Mouse (Mus musculus): ENCODE results near the gene Pde4d.

Gene Pde4d

GRCm38 (mm10) chr13:109837921-109838320 lies 1388.2 kb downstream of the Pde4d start:
- in situ Hi-C loops (cut with MboI, MseI) = loop anchor here in 1 of 2 experiments (10.0 kb wide), 1 partner anchor 1957 kb away; no protein-coding TSS in a partner anchor

DNA sequence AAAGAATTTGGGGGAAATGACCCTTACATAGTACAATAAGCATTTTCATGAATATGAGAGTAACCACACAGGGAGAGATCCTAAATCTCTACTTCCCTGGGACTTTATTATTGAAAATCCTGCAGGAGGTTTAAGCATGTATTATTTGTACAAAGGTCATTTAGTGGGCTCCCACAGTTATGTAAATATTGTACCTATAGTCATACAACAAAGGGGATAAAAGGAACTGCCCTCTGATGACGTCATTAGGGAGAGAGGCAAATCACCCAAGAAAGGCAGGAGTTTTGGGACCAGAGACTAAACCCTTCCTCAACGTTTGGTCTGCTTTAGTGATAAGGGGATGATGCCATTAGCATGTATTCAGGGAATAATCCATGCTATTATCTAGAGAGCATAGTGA lies 1390.5 kb downstream of the Pde4d start:
- in situ Hi-C loops (cut with MboI, MseI) = no loop called here

GRCm38 (mm10) chr13:109841140-109841822 lies 1391.5 kb downstream of the Pde4d start:
- in situ Hi-C loops (cut with MboI, MseI) = no loop called here

DNA sequence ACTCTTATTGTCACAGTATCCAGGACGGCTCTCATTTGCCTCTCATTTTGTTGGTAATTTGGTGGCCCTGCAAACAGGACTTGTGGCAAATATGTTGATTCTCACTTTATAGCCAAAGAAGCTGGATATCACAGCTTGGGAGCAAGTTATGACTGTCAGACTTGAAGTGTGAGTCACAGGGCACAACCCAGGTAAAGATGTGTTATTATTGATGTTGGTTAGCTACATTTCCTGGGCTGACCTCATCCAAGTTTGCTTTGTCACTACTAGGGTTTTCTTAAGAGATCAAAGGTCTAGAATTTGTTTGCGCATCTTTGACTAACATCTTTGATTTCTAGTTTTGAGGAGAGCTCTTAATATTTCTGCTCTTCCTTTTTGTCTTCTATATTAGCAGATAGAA lies 1393.2 kb downstream of the Pde4d start:
- in situ Hi-C loops (cut with MboI, MseI) = no loop called here

- in situ Hi-C loops (cut with MboI, MseI) = loop anchor here in 1 of 2 experiments (5.0 kb wide), 1 partner anchor 37 kb away; no protein-coding TSS in a partner anchor
These were observed 1395.1 kb downstream of the Pde4d start for GRCm38 (mm10) chr13:109844828-109845227.

DNA sequence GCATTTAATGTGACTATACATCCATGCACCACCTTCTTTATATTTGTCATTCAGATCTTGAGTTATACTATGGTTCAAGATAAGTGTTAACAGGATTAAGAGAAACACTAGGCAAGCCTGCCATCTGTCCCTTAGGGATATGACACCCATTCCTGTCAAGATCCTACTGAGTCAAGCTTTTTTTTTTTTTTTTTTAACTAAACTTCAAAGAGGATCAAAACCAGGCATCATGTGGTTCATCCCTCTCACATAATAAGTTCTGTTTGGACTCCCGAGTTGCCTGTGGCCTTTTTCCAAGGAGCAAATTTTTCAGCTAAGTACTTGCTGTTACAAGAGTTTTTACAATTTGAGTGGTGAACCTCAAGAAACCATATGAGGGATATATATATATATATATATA lies 1414.1 kb downstream of the Pde4d start:
- in situ Hi-C loops (cut with MboI, MseI) = no loop called here

- in situ Hi-C loops (cut with MboI, MseI) = no loop called here
These were observed 1414.6 kb downstream of the Pde4d start for GRCm38 (mm10) chr13:109864311-109864710.

GRCm38 (mm10) chr13:109880392-109880791 lies 1430.6 kb downstream of the Pde4d start:
- in situ Hi-C loops (cut with MboI, MseI) = loop anchor here in 1 of 2 experiments (5.0 kb wide), 1 partner anchor 33 kb away; no protein-coding TSS in a partner anchor

DNA sequence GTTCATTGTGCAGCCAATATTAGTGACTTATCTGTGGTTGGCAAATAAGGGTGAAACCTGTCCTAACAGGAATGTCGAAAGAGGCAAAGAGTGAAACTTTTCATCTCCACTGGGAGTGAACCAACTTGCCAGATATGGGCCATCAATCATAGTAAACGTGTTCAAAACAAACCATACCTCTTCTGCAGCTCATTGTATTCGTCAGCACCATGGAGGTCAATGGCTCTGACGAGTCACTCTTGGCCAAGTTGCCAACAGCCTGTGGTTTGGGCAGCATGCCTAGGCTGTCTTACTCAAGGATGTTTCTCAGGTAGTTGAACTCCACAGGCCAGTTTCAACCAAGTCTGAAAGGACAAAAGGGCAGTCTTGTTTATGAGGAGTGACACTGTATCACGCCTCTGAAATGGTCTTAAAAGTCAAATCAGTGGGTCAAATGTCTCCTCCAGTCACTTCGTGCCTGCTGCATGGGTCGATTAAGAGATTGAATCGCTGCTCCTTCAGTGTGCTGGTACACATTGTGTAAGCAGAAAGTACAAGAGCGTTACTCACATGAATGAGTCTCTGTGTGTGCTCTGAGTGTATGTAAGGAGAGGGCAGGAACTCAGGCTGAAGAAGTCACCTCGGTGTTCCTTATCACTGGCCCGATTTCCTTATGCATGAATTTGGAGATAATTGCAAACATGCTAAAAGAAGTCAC lies 1431.6 kb downstream of the Pde4d start:
- in situ Hi-C loops (cut with MboI, MseI) = loop anchor here in 1 of 2 experiments (5.0 kb wide), 1 partner anchor 34 kb away; no protein-coding TSS in a partner anchor

GRCm38 (mm10) chr13:109883636-109884035 lies 1433.9 kb downstream of the Pde4d start:
- in situ Hi-C loops (cut with MboI, MseI) = loop anchor here in 1 of 2 experiments (5.0 kb wide), 1 partner anchor 36 kb away; no protein-coding TSS in a partner anchor

DNA sequence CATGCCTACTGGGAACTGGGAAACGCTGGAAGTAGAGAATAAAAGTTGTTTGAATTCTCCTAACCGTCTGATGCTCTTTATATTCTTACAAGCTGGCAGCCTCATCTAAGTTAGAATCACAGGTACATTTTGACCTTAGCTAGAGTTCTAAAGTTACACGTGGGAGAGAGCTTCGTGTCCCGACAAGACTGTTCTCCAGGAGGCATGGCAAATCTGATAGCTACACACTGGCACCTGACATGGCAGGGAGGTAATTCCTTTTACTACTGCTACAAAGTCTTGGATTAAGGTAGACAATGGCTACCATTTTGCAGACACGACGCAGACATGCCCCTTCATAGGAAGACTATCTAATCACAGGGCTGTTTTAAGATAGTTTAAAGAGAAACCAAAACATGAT lies 1435.1 kb downstream of the Pde4d start:
- in situ Hi-C loops (cut with MboI, MseI) = loop anchor here in 1 of 2 experiments (5.0 kb wide), 1 partner anchor 38 kb away; no protein-coding TSS in a partner anchor

GRCm38 (mm10) chr13:109888293-109888692 lies 1438.5 kb downstream of the Pde4d start:
- in situ Hi-C loops (cut with MboI, MseI) = no loop called here

GRCm38 (mm10) chr13:109891194-109891909 lies 1441.6 kb downstream of the Pde4d start:
- in situ Hi-C loops (cut with MboI, MseI) = loop anchor here in 1 of 2 experiments (10.0 kb wide), 1 partner anchor 67 kb away; no protein-coding TSS in a partner anchor

DNA sequence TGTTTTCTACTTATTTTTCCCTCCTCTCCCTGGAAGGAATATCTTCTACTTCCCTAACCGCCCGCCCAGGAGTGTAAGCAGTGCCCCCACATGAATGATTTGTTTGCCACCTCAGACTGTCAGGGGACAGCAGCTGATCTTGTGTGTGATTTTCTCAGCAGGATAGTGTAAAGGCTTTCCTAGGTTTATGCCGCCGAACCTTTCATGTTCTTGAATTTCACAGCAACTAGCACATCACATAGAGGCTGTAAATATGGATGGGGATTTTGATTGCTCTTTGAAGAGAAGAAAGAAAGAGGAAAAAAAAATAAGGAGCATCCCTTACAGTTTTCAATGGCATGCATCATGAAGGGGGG lies 1442.1 kb downstream of the Pde4d start:
- in situ Hi-C loops (cut with MboI, MseI) = loop anchor here in 1 of 2 experiments (10.0 kb wide), 1 partner anchor 67 kb away; no protein-coding TSS in a partner anchor

DNA sequence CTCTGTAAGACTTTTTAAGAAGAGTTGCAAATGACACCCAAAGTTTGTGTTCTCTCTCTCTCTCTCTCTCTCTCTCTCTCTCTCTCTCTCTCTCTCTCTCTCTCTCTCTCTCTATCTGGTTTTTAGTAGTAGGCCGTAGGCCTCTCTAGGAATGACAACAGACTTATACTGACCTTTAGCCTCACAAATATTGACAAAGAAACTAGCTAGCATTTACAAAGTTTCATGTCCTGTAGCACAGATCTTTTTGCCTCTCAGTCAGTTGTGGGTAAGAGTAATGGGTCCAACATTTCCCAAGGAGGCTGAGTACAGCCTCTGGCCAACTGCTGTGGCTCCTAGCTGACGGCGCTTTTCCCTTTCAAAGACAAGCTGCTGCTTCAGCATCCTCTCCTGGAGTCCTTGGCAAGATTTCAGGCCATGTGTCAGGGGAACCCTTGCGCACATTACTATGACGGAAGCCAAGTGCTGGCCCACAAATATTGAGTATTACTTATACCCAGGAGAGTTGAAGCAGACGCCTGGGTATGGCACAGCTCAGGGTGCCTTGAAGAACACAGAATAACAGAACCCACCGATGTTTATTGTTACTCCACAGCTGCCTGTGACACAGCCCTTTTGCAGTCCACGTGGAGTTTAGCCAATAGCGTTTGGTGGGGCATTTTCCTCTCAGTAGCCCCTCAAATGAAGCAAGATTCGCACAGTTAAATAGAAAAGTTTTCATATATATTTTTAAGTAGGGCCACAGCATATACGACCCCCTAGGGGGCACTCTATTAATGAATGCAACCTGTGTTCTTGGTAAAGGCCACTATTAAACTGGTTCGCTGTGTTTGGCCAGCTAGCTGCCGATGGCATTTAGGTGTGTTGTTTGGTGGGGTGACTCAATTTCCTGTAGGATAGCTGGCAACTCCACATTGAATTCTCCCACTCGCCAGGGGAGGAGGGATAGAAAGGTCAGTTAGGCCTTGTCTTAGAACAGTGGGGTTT lies 1450.0 kb downstream of the Pde4d start:
- in situ Hi-C loops (cut with MboI, MseI) = loop anchor here (5.0 to 10.0 kb wide), 4 partner anchors 75 to 665 kb away; no protein-coding TSS in a partner anchor

GRCm38 (mm10) chr13:109901811-109902210 lies 1452.1 kb downstream of the Pde4d start:
- in situ Hi-C loops (cut with MboI, MseI) = loop anchor here (5.0 to 10.0 kb wide), 2 partner anchors 80 to 667 kb away; no protein-coding TSS in a partner anchor

- in situ Hi-C loops (cut with MboI, MseI) = loop anchor here (5.0 to 10.0 kb wide), 2 partner anchors 80 to 668 kb away; no protein-coding TSS in a partner anchor
These were observed 1452.7 kb downstream of the Pde4d start for GRCm38 (mm10) chr13:109902460-109902854.

- in situ Hi-C loops (cut with MboI, MseI) = loop anchor here (5.0 to 10.0 kb wide), 2 partner anchors 81 to 668 kb away; no protein-coding TSS in a partner anchor
These were observed 1453.4 kb downstream of the Pde4d start for GRCm38 (mm10) chr13:109902855-109903763.
